Mouse (Mus musculus) urinary bladder, postnatal 4 days (tissue): ENCODE data around the gene Rpn2.

Experiments used
- DNase-seq, 2 experiments: peaks; one replicate each; pipeline ENCODE4 v3.0.0; 2021 to 2022; ENCODE audit warnings: low spot score in 2 of 2

The Rpn2 gene

GRCm38 (mm10) chr2:157349121-157349778 is 70.4 kb downstream of the Rpn2 start:
- DNase-seq, result no peak

- DNase-seq, result no peak
Measured at GRCm38 (mm10) chr2:157353183-157353582, 74.4 kb downstream of the Rpn2 start.

GRCm38 (mm10) chr2:157354106-157354505 is 75.3 kb downstream of the Rpn2 start:
- no peak for DNase-seq

GRCm38 (mm10) chr2:157360028-157360427 is 81.2 kb downstream of the Rpn2 start:
- no peak for DNase-seq

- DNase-seq, result no peak
Measured at GRCm38 (mm10) chr2:157363031-157363430, 84.2 kb downstream of the Rpn2 start.

GRCm38 (mm10) chr2:157366762-157367161 is 87.9 kb downstream of the Rpn2 start:
- DNase-seq, result no peak

GRCm38 (mm10) chr2:157367184-157367893 is 88.5 kb downstream of the Rpn2 start, which contains the start of gene Manbal:
TSS of gene Manbal (plus strand) at chr2:157367594.
- peak; percentile 90 to 98 for DNase-seq

- DNase-seq, result no peak
Measured at GRCm38 (mm10) chr2:157367991-157368390, 89.2 kb downstream of the Rpn2 start.

GRCm38 (mm10) chr2:157371696-157372095 is 92.9 kb downstream of the Rpn2 start:
- no peak for DNase-seq

- peak in 1 of 2 experiments; percentile 50 for DNase-seq
Measured at GRCm38 (mm10) chr2:157373681-157374080, 94.9 kb downstream of the Rpn2 start.

- DNase-seq, result no peak
Measured at GRCm38 (mm10) chr2:157375051-157375450, 96.2 kb downstream of the Rpn2 start.
